Mouse (Mus musculus) regulatory T cell (primary cell): ENCODE data around the gene Lin7a.

Experiments
- in situ Hi-C: fragments of 300-600 bp; cut with MboI, MseI; formaldehyde crosslinking; loops from one replicate; pipeline ENCODE4 v1.15.1; 2025; ENCODE audit warnings: high pct_unique_total_duplicates

Lin7a gene

DNA sequence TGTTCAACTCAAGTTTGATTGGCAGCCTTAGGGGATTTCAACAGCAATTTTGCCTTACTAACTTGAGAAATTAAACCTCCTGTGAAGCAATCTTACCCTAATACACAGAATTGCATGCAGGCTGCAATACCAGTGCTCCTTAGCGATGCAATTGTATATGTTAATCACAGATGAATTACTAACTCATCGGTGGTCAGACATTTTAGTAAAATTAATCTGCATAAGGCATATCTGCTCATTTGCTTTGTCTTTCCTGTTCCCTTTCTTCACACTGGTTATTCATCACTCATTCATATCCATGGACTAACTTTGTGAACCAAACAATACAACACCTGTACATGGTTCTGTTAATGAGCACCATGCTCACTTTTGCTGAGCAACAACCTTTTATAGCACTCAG lies 20.2 kb upstream of the Lin7a start:
- in situ Hi-C loops = no loop called here

- in situ Hi-C loops = no loop called here
Measured at GRCm38 (mm10) chr10:107251801-107252502, 19.5 kb upstream of the Lin7a start.

DNA sequence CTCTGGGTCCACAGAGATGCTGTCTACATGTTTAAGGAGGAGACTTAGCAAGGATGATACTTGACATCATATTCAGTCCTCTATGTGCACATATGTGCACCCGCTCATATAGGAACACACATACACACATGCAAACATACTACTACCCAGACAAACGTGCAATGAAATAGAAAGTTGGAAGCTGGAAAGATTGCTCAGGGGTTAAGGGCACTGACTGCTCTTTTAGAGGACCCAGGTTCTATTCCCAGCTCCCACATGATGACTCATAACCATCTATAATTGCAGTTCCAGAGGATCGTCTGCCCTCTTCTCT lies 19.0 kb upstream of the Lin7a start:
- in situ Hi-C loops = no loop called here

- in situ Hi-C loops = no loop called here
Measured at GRCm38 (mm10) chr10:107253191-107253965, 18.1 kb upstream of the Lin7a start.

DNA sequence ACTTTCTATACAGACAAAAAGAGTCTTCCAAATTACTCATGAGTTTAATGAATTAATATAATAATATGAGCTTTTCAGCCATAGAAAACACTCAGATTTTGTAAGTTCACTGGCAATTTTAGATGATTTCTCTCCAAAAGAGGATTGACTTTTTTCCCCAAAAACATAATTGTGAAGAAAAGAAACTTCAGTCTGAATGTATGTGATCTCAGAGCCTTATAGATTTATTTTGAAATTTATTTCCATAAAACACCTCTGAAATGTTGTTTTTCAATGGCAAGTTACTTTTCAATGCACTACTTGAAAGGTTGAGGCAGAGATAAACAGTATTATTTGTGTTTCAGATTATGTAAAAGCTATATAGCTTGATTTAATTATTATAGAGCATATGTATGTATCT lies 16.8 kb upstream of the Lin7a start:
- in situ Hi-C loops = no loop called here

DNA sequence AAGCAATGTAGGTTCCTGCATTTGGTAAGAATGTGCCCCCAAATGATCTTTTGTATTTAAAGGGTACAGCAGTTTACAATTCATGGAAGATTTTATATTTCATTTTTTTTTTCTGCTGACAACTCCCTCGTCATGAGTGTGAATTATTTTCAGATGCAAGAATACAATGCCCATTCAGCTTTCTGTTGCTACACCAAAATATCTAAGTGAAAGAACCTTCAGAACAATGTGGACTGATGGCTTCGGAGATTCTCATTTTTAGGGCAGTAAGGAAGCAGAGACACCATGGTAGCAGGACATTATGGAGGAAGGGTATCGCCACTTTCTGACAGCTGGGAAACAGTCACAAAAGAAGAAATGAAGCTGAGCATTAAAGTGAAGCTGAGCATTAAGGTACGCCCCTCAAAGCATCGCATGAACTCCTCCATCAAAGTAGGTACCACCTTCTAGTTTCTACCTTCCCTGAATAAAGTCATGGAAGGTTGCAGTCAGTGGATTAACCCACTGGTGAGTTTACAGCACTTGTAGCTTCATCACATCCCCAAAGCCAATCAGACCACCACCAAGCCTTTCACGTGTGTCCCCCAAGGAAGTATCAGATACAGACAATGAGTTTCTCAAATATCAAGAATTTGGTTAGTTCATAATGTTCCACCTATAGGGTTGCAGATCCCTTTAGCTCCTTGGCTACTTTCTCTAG lies 16.0 kb upstream of the Lin7a start:
- in situ Hi-C loops = no loop called here

DNA sequence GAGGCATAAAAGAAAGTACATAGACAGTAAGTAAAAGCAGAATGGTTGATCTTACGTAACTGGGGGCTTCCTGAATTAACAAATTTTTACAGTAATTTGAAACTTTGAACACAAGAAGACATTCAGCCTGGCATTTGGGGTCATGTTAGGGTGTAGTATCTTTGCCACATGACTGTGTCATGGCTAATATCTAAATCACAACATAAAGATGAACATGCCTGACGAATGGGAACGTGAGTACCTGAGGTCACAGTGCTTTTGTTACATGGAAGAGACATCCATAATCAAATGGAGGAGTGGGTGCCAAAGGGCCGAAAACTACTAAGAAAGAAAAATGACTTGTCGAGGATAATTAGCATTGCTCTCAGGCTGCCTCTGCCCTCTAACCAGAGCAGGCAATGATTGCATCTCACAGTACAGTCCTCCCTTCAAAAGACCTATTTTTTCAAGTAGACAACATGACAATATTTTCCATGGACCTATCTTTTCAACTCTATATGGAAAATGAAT lies 15.0 kb upstream of the Lin7a start:
- in situ Hi-C loops = no loop called here

GRCm38 (mm10) chr10:107260428-107260827 lies 11.1 kb upstream of the Lin7a start:
- in situ Hi-C loops = no loop called here

- in situ Hi-C loops = no loop called here
Measured at GRCm38 (mm10) chr10:107272131-107272803, 781 bp downstream of the Lin7a start.

DNA sequence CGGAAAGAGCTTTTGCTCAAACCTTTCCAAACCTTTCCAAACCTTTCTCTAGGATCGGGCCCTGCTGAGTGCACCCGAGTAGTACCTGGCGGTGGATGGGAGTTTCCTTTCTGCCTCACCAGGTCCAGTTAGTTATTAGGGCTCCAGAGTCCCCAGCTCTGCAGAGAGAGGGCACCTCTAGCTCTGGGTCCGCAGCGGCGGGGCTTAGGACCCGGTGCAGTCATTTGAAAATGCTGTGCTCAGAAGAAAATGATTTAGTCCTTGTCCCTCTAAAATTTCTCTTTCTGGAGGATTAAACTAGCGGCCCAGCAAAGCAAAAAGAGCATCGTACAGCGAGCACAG lies 1.3 kb downstream of the Lin7a start:
- in situ Hi-C loops = no loop called here

DNA sequence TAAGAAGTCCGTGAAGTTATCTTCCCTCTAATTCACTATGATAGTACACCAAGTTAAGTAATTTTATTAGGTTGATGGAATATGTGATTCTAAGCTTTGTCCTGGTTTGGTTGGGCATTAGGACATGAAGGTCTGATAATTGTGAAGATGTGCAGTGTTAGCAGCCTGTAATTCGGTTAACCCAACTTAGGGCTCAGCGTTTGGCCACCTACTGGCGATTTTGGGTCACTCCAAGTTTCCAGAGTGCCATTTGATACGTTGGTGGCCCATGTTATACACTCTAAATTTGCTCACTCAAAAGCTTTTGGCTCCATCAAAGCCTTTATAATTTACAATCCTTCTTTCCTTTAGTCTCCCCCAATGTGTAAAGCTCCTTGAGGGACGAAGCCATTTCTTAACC lies 2.4 kb downstream of the Lin7a start:
- in situ Hi-C loops = no loop called here

DNA sequence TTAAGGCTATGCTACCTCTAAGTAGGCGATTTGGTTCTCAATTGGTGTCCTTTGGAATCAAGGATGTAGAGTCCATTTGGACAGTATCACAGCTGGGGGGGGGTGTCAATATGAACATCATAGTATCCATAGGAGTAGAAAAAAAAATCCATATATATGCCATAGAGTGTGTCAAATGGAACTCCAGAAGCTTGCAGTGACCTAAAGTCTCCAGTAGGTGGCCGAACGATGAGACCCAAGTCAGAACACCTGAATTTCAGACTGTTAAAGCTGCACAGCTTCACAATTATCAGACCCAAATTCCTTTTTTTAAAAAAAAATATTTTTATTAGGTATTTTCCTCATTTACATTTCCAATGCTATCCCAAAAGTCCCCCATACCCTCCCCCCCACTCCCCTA lies 3.3 kb downstream of the Lin7a start:
- in situ Hi-C loops = no loop called here

- in situ Hi-C loops = no loop called here
Measured at GRCm38 (mm10) chr10:107276647-107277046, 5.2 kb downstream of the Lin7a start.

DNA sequence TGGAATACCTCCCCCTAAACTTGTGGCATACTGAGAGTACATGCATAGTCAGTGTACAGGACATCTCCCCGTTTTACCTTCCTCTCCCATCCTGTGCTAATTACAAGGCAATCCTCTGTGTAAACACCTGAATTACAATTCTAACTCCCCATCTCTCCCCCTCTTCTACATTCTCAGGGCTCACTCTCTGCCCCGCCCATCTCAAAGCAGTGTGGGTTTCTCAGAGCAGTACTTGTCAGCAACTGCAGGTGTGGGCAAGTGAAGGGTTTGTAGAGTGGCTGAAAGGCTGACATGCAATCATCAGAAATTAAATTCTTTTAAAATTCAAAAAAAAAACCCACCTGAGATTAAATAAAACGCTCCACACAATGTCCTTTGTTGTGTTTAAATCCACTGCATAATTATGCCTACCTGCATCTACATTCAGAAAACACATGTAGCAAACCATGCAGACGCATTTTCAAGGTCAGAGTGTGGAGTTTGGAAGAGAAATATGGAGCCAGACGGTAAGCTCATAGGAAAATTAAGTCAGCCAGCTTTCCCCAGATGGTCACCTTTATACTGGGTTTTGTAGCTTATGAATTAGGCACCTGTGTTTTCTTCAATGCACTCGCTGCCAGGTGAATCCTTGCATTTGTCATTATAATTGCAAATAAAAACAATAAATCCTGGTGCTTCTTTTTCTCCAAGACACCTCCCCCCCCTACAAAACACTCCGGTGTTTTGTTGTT lies 22.6 kb downstream of the Lin7a start:
- in situ Hi-C loops = no loop called here

DNA sequence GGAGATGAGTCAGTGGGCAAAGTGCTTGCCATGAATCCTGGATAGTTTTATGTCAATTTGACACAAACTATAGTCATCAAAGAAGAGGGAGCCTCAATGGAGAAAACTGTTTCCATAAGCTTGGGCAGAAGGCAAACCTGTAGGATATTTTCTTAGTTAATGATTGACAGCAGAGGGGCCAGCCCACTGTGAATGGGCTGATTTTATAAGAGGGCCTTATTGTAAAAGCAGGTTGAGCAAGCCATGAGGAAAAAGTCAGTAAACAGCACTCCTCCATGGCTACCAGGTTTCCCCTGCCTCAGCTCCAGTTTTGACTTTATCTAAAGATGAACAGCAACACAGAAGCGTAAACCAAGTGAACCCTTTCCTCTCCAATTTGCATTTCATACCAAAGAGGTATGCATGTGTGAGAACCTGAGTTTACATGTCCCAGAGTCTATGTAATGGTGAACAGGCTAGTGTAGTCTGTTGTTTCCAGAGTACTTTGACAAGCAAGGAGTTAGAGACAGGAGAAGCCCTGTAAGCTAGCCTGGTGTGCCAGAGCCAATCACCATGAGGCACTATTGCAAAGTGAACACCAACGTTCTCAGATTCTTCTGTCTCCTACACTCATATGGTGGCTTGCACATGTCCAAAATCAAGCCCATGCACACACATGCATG lies 29.2 kb downstream of the Lin7a start:
- in situ Hi-C loops = no loop called here

DNA sequence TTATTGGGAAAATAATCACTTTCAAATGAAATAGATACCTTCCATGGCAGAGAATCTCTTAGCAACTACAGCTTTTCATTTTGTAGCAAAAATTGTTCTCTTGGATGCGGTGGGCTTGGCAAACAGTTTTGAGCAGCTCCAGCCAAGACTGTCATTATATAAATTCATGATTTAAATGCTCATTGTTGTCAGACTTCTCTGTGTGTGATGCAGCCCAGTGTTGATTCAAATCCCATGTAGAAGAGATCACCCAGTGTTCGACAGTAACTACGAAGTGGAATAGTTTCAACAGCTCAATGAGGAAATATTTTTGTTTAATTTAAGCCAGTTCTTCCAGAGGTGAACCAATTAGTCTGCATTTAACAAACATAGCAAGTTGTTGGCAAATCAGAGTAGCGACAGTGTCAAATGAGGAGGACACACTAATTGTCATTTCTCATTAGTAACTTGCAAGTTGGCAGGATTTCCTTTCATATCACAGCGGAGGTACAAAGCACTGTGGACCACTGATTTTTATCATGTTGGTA lies 39.5 kb downstream of the Lin7a start:
- in situ Hi-C loops = no loop called here

- in situ Hi-C loops = no loop called here
Measured at GRCm38 (mm10) chr10:107312609-107313008, 41.1 kb downstream of the Lin7a start.

GRCm38 (mm10) chr10:107313395-107313794 lies 41.9 kb downstream of the Lin7a start:
- in situ Hi-C loops = no loop called here

DNA sequence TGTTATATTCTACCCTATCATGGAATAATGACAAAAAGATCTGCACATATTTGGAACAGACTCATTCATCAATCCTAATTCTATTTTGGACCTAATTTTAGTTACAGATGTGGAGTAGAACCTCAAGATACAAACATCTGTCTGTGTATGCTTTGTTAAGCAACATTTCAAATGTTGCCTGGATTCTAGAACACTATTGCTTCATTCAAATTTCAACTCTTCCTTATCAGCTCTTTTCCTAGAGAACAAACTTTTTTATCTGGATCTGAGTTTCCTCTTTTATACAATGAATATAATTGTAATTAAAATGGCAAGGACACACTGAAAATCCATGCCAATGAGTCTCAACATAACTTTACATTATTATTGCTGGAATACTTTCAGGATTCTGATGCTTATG lies 43.8 kb downstream of the Lin7a start:
- in situ Hi-C loops = no loop called here

- in situ Hi-C loops = no loop called here
Measured at GRCm38 (mm10) chr10:107315681-107316080, 44.2 kb downstream of the Lin7a start.

DNA sequence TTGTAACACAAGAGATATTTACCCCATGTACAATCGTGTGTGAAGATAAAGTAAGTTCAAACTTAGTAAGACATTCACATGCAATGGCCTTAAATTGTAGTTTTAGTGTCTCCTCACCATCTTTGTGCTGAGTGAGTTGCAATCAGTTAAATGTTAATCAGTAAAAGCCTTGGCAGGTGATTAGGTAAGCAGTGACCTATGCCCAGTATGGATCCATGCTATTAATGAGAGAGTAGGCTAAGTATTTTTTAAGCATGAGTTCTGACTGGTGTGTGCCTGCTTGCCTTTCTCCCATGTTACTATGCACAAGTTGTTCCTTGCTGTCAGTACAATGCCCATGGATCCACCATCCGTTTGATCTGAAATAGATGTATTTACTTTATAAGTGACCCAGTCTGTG lies 44.6 kb downstream of the Lin7a start:
- in situ Hi-C loops = no loop called here
